Mouse (Mus musculus) left cerebral cortex, adult 8-10 months (tissue): ENCODE measurements around the gene Pnp2. TPM values are rescaled to one million over a fixed set of nuclear protein-coding genes. Genes with fewer than 3 reads are reported as not detected.
A peak's percentile ranks its signal among the peaks of the same experiment; 100 is the strongest.
"Not testable (repeated sequence)": the region's sequence is repeated elsewhere in the genome, so short reads cannot be mapped to it uniquely, and the experiment has no call there.

Experiments
- DNase-seq, 2 experiments: peaks; one replicate each; pipeline ENCODE4 v3.0.0; 2022; ENCODE audit warnings: low spot score in 2 of 2
- total RNA-seq, 4 experiments: library from RNA; stranded (reverse); gene quantifications; 2 replicates each; pipeline ENCODE4 v1.2.4; 2022

Gene Pnp2
- total RNA-seq: 1 to 10 TPM; 1.2 to 2.0 (median 1.4) TPM

- DNase-seq: peak; percentile 33 to 34
Measured at GRCm38 (mm10) chr14:50955942-50956508, at the start of gene Pnp2. Gene Pnp2 (plus strand): TSS chr14:50955992.

- no peak for DNase-seq
Measured at GRCm38 (mm10) chr14:50908126-50908525, 47.7 kb upstream of the Pnp2 start.

- DNase-seq: no peak
Measured at GRCm38 (mm10) chr14:50911356-50911755, 44.4 kb upstream of the Pnp2 start.

- DNase-seq: not testable (repeated sequence)
Measured at GRCm38 (mm10) chr14:50923437-50923836, 32.4 kb upstream of the Pnp2 start.

GRCm38 (mm10) chr14:50924281-50925064, 31.3 kb upstream of the Pnp2 start, which contains the start of the genes Osgep and Apex1:
Gene Osgep (minus strand): TSS chr14:50924893.
Gene Apex1 (plus strand): TSS chr14:50924968.
- peak; percentile 97 to 98 for DNase-seq

GRCm38 (mm10) chr14:50925111-50925920, 30.5 kb upstream of the Pnp2 start:
- DNase-seq: no peak

- no peak for DNase-seq
Measured at GRCm38 (mm10) chr14:50927366-50927765, 28.4 kb upstream of the Pnp2 start.

GRCm38 (mm10) chr14:50929951-50930350, 25.8 kb upstream of the Pnp2 start:
- DNase-seq: no peak

- DNase-seq: no peak
Measured at GRCm38 (mm10) chr14:50930377-50930753, 25.4 kb upstream of the Pnp2 start.

GRCm38 (mm10) chr14:50930754-50931492, 24.9 kb upstream of the Pnp2 start, which contains the start of the genes Pip4p1 and Pnp:
Gene Pip4p1 (minus strand): TSS chr14:50930856.
Gene Pnp (plus strand): TSS chr14:50931082.
- DNase-seq: peak; percentile 98 to 100

GRCm38 (mm10) chr14:50931493-50932020, 24.2 kb upstream of the Pnp2 start:
- no peak for DNase-seq

- no peak for DNase-seq
Measured at GRCm38 (mm10) chr14:50936649-50937048, 19.1 kb upstream of the Pnp2 start.

GRCm38 (mm10) chr14:50938119-50938908, 17.5 kb upstream of the Pnp2 start:
- DNase-seq: no peak

GRCm38 (mm10) chr14:50938940-50939339, 16.9 kb upstream of the Pnp2 start:
- no peak for DNase-seq

- DNase-seq: peak; percentile 82 to 94
Measured at GRCm38 (mm10) chr14:50943932-50944667, 11.7 kb upstream of the Pnp2 start, which contains the start of gene Gm49342. Gene Gm49342 (plus strand): TSS chr14:50944517.

- not testable (repeated sequence) for DNase-seq
Measured at GRCm38 (mm10) chr14:50944668-50945033, 11.1 kb upstream of the Pnp2 start.

- not testable (repeated sequence) for DNase-seq
Measured at GRCm38 (mm10) chr14:50945081-50945480, 10.7 kb upstream of the Pnp2 start.

GRCm38 (mm10) chr14:50945526-50945925, 10.3 kb upstream of the Pnp2 start:
- DNase-seq: not testable (repeated sequence)

GRCm38 (mm10) chr14:50955487-50955886, 305 bp upstream of the Pnp2 start:
- DNase-seq: no peak
